Comparison of ENCODE assay signal across 9 mouse cellular contexts in the genomic region with DNA sequence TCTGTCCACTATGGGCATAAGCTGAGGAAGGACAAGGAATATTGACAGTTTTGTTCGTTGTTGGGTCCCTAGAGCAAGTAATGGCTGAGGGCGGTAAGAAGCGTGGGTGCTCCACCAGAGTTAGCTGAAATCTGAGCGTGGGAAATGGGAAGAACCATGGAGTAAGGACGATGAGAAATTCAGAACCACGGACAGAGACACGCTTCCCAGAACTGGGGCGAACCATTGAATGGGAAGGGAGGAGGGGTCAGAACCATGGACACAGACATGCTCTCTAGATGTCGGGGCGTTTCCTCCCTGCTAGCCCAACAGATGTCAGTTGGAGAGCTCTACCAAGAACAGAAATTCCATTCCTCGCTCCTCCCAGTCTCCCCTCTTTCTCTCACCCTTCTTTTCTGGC.
DNase-seq lines count a peak whose midpoint lies in the region; ATAC-seq and TF ChIP-seq lines count a peak whose summit lies in the region.
"Had no signal": no experiment of that assay in that cellular context is flagged by ENCODE, and none has a peak within 500 bp of the region (broad histone marks: within the 10 kb centered on the region; RNA-seq: fewer than 3 reads in every experiment).

No protein-coding gene starts in this region.

- no peaks in the 10 kb centered on the region for H3K27me3 ChIP-seq in limb, embryonic 14.5 days (ENCODE audit: control insufficient read depth, insufficient read depth, low read length)
- H3K27me3 ChIP-seq: embryonic facial prominence, embryonic 13.5 days had no signal

- H3K9ac ChIP-seq in limb, embryonic 14.5 days (ENCODE audit: low read depth, low read length, severe bottlenecking), result no peak overlapping the region
- H3K9ac ChIP-seq: embryonic facial prominence, embryonic 13.5 days had no signal

- H3K4me3 ChIP-seq in limb, embryonic 14.5 days (replicated peaks; ENCODE audit: low read length), result no peak overlapping the region
- H3K4me3 ChIP-seq: embryonic facial prominence, embryonic 13.5 days had no signal

- ATAC-seq in limb, embryonic 14.5 days (ENCODE audit: low FRiP score, low read depth), result no peak

- no peaks in the 10 kb centered on the region for H3K36me3 ChIP-seq in limb, embryonic 14.5 days (ENCODE audit: control insufficient read depth, insufficient read depth, low read length)
- H3K36me3 ChIP-seq: embryonic facial prominence, embryonic 13.5 days had no signal

- no peak for TF ChIP-seq POLR2A in limb, embryonic 14.5 days (IDR thresholded peaks at IDR 0.05; ENCODE audit: borderline replicate concordance, extremely low read depth, insufficient read depth, insufficient read length)

- intact Hi-C loops in heart, postnatal 36 days (cut with DNase I), result no loop called here

- H3K4me1 ChIP-seq in limb, embryonic 14.5 days (ENCODE audit: control insufficient read depth, insufficient read depth, low read length), result no peaks in the 10 kb centered on the region
- H3K4me1 ChIP-seq: embryonic facial prominence, embryonic 13.5 days had no signal

- peak; percentile 13 for DNase-seq in kidney, postnatal 14 days
- DNase-seq in kidney, postnatal 25 days, result no peak
- peak; percentile 63 for DNase-seq in Muller cell, postnatal 12 days (ENCODE audit: inconsistent ontology term)
- peak; percentile 1 for DNase-seq in adrenal gland, adult 8-10 months
- peak; percentile 90 for DNase-seq in limb, embryonic 14.5 days (ENCODE audit: low spot score)
- no peak for DNase-seq in spleen, adult 12 weeks (ENCODE audit: low spot score)
- DNase-seq in left cerebral cortex, adult 18-20 months (ENCODE audit: low spot score in 2 of 2), result no peak
- no peak for DNase-seq in heart, postnatal 36 days

- no peak overlapping the region for H3K4me2 ChIP-seq in limb, embryonic 14.5 days (replicated peaks; ENCODE audit: low read depth, low read length, severe bottlenecking)
- H3K4me2 ChIP-seq: embryonic facial prominence, embryonic 13.5 days had no signal

- H3K27ac ChIP-seq in limb, embryonic 14.5 days (replicated peaks; ENCODE audit: low read depth, low read length), result no peak overlapping the region
- H3K27ac ChIP-seq: embryonic facial prominence, embryonic 13.5 days had no signal

- 10% methylated on average over 11 of the region's 11 CpGs for WGBS in limb, embryonic 14.5 days

- H3K9me3 ChIP-seq in limb, embryonic 14.5 days (ENCODE audit: control insufficient read depth, low read length), result no peaks in the 10 kb centered on the region

Comparison
In these comparisons a context has a peak if more than half of its experiments do, and no peak if none do; other contexts are left out.
1. DNase-seq: peak in kidney, postnatal 14 days (single experiment), Muller cell, postnatal 12 days (single experiment), adrenal gland, adult 8-10 months (single experiment) and limb, embryonic 14.5 days (single experiment); none in kidney, postnatal 25 days (0 of 2), spleen, adult 12 weeks (single experiment), left cerebral cortex, adult 18-20 months (0 of 2) and heart, postnatal 36 days (0 of 2).